Comparison of ENCODE assay signal across 9 mouse cellular contexts in the genomic region with DNA sequence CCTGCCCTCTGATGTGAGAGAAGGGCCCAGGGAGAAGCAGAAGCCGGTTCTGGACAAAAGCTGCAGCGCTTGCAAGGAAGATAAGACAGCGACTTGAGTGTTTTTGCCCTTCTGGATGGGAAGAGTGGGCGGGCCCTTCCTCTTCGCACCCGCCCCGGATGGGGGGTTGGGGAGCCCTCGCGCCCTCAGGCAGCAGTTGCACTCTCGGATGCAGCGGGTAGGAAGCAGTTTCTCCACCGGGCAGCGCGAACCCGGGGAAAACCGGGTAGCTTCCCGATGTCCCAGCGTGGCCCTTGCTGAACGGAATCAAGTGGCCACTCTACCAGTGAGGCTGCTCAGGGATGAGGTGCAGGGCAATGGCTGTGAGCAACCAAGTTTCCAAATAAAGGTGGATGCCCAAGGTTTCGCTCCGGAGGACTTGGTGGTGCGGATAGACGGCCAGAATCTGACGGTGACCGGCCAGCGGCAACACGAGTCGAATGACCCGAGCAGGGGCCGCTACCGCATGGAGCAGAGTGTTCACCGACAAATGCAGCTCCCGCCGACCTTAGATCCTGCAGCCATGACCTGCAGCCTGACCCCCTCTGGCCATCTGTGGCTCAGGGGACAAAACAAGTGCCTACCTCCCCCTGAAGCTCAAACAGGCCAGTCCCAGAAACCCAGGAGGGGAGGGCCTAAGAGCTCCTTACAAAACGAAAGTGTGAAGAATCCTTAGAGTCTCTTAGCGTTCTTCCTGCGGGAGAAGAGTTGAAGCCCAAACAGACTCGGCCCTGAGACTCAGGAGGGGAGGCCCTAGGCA. TPM values are rescaled to one million over a fixed set of nuclear protein-coding genes. Genes with fewer than 3 reads are reported as not detected.
DNase-seq lines count a peak whose midpoint lies in the region; ATAC-seq and TF ChIP-seq lines count a peak whose summit lies in the region.
"Had no signal": no experiment of that assay in that cellular context is flagged by ENCODE, and none has a peak within 500 bp of the region (broad histone marks: within the 10 kb centered on the region; RNA-seq: fewer than 3 reads in every experiment).

A gene (plus strand): TSS at position 116 of the 799 bp plus-strand sequence.

- no peaks in the 10 kb centered on the region for H3K9me3 ChIP-seq in E14TG2a.4 (ENCODE audit: low read length)

- no peak for TF ChIP-seq CTCF in E14TG2a.4 (conservative IDR thresholded peaks at IDR 0.05; ENCODE audit: low read length)

- H3K4me3 ChIP-seq in E14TG2a.4 (replicated peaks; ENCODE audit: low read length): peak within 1 kb of the TSS; percentile 94

- H3K36me3 ChIP-seq in E14TG2a.4 (ENCODE audit: insufficient read depth, low read length): peaks cover 66% of the 10 kb centered on the region

- intact Hi-C loops in heart, postnatal 25 days (cut with DNase I): loop anchor here (1.0 to 10.0 kb wide), 4 partner anchors 47 to 351 kb away; no protein-coding TSS in a partner anchor

- DNase-seq in adrenal gland, adult 18-20 months (ENCODE audit: low spot score in 2 of 2): peak; percentile 68 to 71
- peak; percentile 68 for DNase-seq in heart, postnatal 25 days (ENCODE audit: low spot score)
- DNase-seq in kidney, postnatal 4 days: peak; percentile 78 to 86
- peak; percentile 75 to 77 for DNase-seq in right cerebral cortex, postnatal 10 days (ENCODE audit: low spot score in 2 of 2)
- DNase-seq in layer of hippocampus, adult 9-11 months: no peak

- H3K27me3 ChIP-seq in E14TG2a.4 (ENCODE audit: insufficient read depth, low read length): no peaks in the 10 kb centered on the region

- peaks cover 89% of the 10 kb centered on the region for H3K4me1 ChIP-seq in E14TG2a.4 (replicated peaks; ENCODE audit: low read depth, low read length)

- ATAC-seq in erythroid progenitor cell, adult 5-6 weeks (replicated peaks; ENCODE audit: low FRiP score, poor library complexity, severe bottlenecking): peak; percentile 61
- peak; percentile 75 for ATAC-seq in megakaryocyte, adult 5-6 weeks (ENCODE audit: poor library complexity, severe bottlenecking)

RNA-seq across cellular contexts. Expression of the gene that starts here (rescaled TPM):
- not detected for total RNA-seq in adrenal gland, adult 18-20 months (2021)
- total RNA-seq in erythroid progenitor cell, adult 5-6 weeks (2015; ENCODE audit: low replicate concordance): not detected in 2 replicates
- not detected in 2 replicates for total RNA-seq in erythroid progenitor cell, adult 5-6 weeks (2017; ENCODE audit: low replicate concordance)
- total RNA-seq in heart, postnatal 25 days (2021): not detected
- not detected in 2 replicates for total RNA-seq in megakaryocyte, adult 5-6 weeks (2015)
- 0.65 TPM in 1 of 2 replicates, not detected in the other for total RNA-seq in megakaryocyte, adult 5-6 weeks (2017)
- total RNA-seq: gastrocnemius, postnatal 4 days had no signal

Comparison
In these comparisons a context has a peak if more than half of its experiments do, and no peak if none do; other contexts are left out.
1. Peak in DNase-seq in adrenal gland, adult 18-20 months; RNA of the gene not detected or under 1 TPM.
2. Peak in ATAC-seq in erythroid progenitor cell, adult 5-6 weeks; RNA of the gene not detected or under 1 TPM.
3. Peak in DNase-seq in heart, postnatal 25 days; RNA of the gene not detected or under 1 TPM.
4. Peak in ATAC-seq in megakaryocyte, adult 5-6 weeks; RNA of the gene not detected or under 1 TPM.